Mouse (Mus musculus) intestine, embryonic 14.5 days (tissue): ENCODE data around the gene Eef1akmt3. TPM values are rescaled to one million over a fixed set of nuclear protein-coding genes. Genes with fewer than 3 reads are reported as not detected.

Experiments
- ATAC-seq: fragments of 200-750 bp; cut with Nextera tagmentation; replicated peaks from 2 replicates; pipeline ENCODE4 v1.8.0; 2017; ENCODE audit warnings: low read depth, moderate number of reproducible peaks, moderate TSS enrichment, moderate library complexity; ENCODE audit not compliant: low FRiP score, low TSS enrichment
- DNase-seq: peaks from one replicate; pipeline ENCODE4 v3.0.0-alpha.2; 2018; ENCODE audit warnings: low spot score
- H3K27ac ChIP-seq: fragments of 300-500 bp; sonication (generic); 2 replicates; pipeline ENCODE4 v1.5.1; 2014; ENCODE audit warnings: low read depth, mild to moderate bottlenecking, control low read depth
- H3K27me3 ChIP-seq: fragments of 300-500 bp; sonication (generic); replicated peaks from 2 replicates; pipeline ENCODE4 v1.6.1; 2014; ENCODE audit warnings: low read length, control low read depth; ENCODE audit not compliant: control insufficient read depth, insufficient read depth
- H3K36me3 ChIP-seq: fragments of 300-500 bp; sonication (generic); 2 replicates; pipeline ENCODE4 v1.6.1; 2014; ENCODE audit warnings: low read length, control low read depth; ENCODE audit not compliant: control insufficient read depth, insufficient read depth
- H3K4me1 ChIP-seq: fragments of 300-500 bp; sonication (generic); replicated peaks from 2 replicates; pipeline ENCODE4 v1.6.1; 2014; ENCODE audit warnings: low read length, control low read depth, mixed read lengths; ENCODE audit not compliant: control insufficient read depth, insufficient read depth
- H3K4me2 ChIP-seq: fragments of 300-500 bp; sonication (generic); 2 replicates; pipeline ENCODE4 v1.6.1; 2014; ENCODE audit warnings: low read length
- H3K4me3 ChIP-seq: fragments of 300-500 bp; sonication (generic); 2 replicates; pipeline ENCODE4 v1.5.1; 2014; ENCODE audit warnings: low read depth, low read length, control low read depth, mixed read lengths
- H3K9ac ChIP-seq: fragments of 300-500 bp; sonication (generic); 2 replicates; pipeline ENCODE4 v1.6.1; 2014; ENCODE audit warnings: mild to moderate bottlenecking, low read length
- H3K9me3 ChIP-seq: fragments of 300-500 bp; sonication (generic); 2 replicates; pipeline ENCODE4 v1.6.1; 2016; ENCODE audit warnings: low read length, control low read depth; ENCODE audit not compliant: control insufficient read depth
- WGBS: fragments of 180-500 bp; shearing (Covaris S2); extraction: QIAGEN DNeasy Blood & Tissue Kit; methylation state at CpG from one replicate; pipeline ENCODE4 v1.1.7; 2014; 5-methylcytosine and 5-hydroxymethylcytosine counted together
- polyA plus RNA-seq: library from polyadenylated mRNA; unstranded; fragments of >200 nt; fragmentation: Nextera tagmentation; extraction: Ambion mirVana; gene quantifications from 2 replicates; pipeline ENCODE4 v1.2.1, GENCODE M21; 2014

Eef1akmt3 gene
- polyA plus RNA-seq, 1 experiment from 2014 or later, result 0.50 TPM

- DNase-seq (no peak), ATAC-seq (no peak)
- no peak overlapping the region for H3K27ac ChIP-seq
- peak overlapping the region; percentile 50 for H3K4me2 ChIP-seq
- peak overlapping the region; percentile 17 for H3K4me3 ChIP-seq
- H3K36me3 ChIP-seq, result no peaks in the 10 kb centered on the region
- H3K9me3 ChIP-seq, result no peaks in the 10 kb centered on the region
- H3K4me1 ChIP-seq, result peaks cover 27% of the 10 kb centered on the region
- H3K27me3 ChIP-seq, result peaks cover 80% of the 10 kb centered on the region
- 3% methylated on average over 48 of the region's 48 CpGs for WGBS
- peak overlapping the region; percentile 14; the same call in 1 of the 2 replicates for H3K9ac ChIP-seq
Measured at GRCm38 (mm10) chr10:127080901-127081780, 39.8 kb upstream of the Eef1akmt3 start.

- Histone ChIP-seq H3K9ac (peak overlapping the region; percentile 33), H3K9me3 (no peaks in the 10 kb centered on the region), H3K27ac (no peak overlapping the region), H3K27me3 (peaks cover 89% of the 10 kb centered on the region), H3K4me3 (peak overlapping the region; percentile 42), H3K36me3 (no peaks in the 10 kb centered on the region), H3K4me1 (peaks cover 27% of the 10 kb centered on the region), H3K4me2 (peak overlapping the region; percentile 92)
- 3% methylated on average over 63 of the region's 70 CpGs for WGBS
- DNase-seq, result peak; percentile 68
- no peak; the same call in 1 of the 2 replicates for ATAC-seq
Measured at GRCm38 (mm10) chr10:127079665-127080391, 38.5 kb upstream of the Eef1akmt3 start.

- ATAC-seq (peak; percentile 36; the same call in 1 of the 2 replicates), DNase-seq (peak; percentile 80)
- WGBS, result under 1% methylated on average over 42 of the region's 49 CpGs
- Histone ChIP-seq H3K4me2 (peak overlapping the region; percentile 92), H3K4me3 (peak overlapping the region; percentile 42), H3K4me1 (peaks cover 27% of the 10 kb centered on the region), H3K27me3 (peaks cover 87% of the 10 kb centered on the region), H3K36me3 (no peaks in the 10 kb centered on the region), H3K9me3 (no peaks in the 10 kb centered on the region), H3K27ac (no peak overlapping the region), H3K9ac (peak overlapping the region; percentile 33)
Measured at GRCm38 (mm10) chr10:127078677-127079575, 37.6 kb upstream of the Eef1akmt3 start.

DNA sequence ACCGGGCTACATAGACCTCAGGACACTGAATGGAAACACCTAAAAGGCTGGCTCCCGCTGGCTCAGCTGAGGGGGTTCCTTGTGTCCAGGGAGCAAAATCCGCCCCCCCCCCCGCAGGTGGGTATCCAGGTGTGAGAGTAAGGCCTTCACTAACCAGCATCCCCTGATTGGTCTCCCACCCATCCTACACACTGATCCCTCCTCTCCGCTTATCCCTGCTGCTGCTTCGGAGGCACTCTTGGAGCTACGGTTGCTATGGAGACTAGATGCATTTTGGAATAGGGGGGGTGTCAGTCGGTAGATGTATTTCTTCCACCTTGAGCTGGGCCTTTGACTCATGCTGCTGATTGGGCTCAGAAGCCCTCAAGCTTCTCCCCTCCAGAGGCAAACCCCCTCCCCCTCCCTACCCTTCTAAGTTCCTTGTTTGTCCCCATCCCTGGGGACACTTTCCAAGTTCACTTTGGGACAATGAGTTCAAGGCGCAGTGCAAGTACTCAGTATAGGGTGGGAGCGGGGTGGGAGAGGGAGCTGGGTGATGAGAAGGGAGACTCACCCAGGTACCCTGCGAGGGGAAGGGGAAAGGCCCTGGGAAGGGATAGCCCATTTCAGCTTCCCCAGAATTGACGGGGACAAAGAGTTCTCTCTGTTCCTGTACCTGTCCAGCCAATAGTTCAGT is 36.8 kb upstream of the Eef1akmt3 start:
- no peak overlapping the region for H3K9ac ChIP-seq
- no peak overlapping the region for H3K27ac ChIP-seq
- DNase-seq (no peak), ATAC-seq (no peak)
- peak overlapping the region; percentile 42; the same call in 1 of the 2 replicates for H3K4me3 ChIP-seq
- H3K4me2 ChIP-seq, result peak overlapping the region; percentile 92
- WGBS, result 5% methylated on average over 12 of the region's 12 CpGs
- no peaks in the 10 kb centered on the region for H3K9me3 ChIP-seq
- H3K36me3 ChIP-seq, result no peaks in the 10 kb centered on the region
- peaks cover 79% of the 10 kb centered on the region for H3K27me3 ChIP-seq
- H3K4me1 ChIP-seq, result peaks cover 27% of the 10 kb centered on the region

DNA sequence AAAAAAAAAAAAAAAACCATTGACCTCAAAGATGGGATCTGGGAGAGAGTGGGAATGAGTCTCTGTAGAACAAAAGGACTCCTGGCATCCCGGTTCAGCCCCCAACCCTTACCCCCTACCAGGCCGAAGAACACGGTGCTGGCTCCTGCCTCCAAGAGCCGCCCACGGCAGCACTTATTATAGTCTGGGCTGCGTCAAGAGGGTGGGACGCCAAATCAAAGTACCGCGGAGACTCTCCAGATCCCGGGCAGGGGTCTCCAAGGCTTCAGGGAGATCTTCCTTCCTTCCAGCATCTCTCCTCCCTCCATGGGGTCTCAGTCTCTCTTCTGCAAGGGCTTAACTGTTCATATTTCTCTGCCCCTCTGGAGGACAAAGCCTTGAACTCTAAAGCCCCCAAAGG is 36.2 kb upstream of the Eef1akmt3 start:
- peaks cover 27% of the 10 kb centered on the region for H3K4me1 ChIP-seq
- WGBS, result 0% methylated on average over 10 of the region's 10 CpGs
- no peak overlapping the region for H3K4me2 ChIP-seq
- H3K4me3 ChIP-seq, result no peak overlapping the region
- no peaks in the 10 kb centered on the region for H3K36me3 ChIP-seq
- no peaks in the 10 kb centered on the region for H3K9me3 ChIP-seq
- peaks cover 73% of the 10 kb centered on the region for H3K27me3 ChIP-seq
- no peak overlapping the region for H3K9ac ChIP-seq
- ATAC-seq, result no peak
- no peak overlapping the region for H3K27ac ChIP-seq
- DNase-seq, result no peak

DNA sequence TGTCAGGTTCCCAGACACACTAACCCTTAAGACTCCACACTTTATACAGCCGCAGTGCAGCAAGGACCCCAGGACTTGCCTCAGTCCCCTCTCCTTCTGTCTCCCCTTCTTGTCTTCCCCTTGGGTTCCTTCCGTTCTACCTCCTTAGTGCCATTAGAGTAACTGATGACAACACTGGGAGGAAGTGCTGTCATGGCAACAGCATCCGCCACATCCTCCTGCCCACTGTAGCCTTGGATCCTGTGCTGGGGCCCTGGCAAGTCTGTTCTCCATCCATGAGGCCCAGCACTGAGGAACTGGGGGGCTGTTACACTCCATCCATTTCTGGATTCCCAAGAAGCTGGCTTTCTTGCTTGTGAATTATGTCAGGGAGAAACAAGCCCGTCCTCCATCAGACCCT is 34.8 kb upstream of the Eef1akmt3 start:
- Histone ChIP-seq H3K4me1 (peaks cover 19% of the 10 kb centered on the region), H3K9ac (no peak overlapping the region), H3K9me3 (no peaks in the 10 kb centered on the region), H3K27ac (no peak overlapping the region), H3K36me3 (no peaks in the 10 kb centered on the region), H3K27me3 (peaks cover 58% of the 10 kb centered on the region), H3K4me2 (no peak overlapping the region), H3K4me3 (no peak overlapping the region)
- no peak for ATAC-seq
- DNase-seq, result no peak
- 33% methylated on average over 4 of the region's 4 CpGs for WGBS

DNA sequence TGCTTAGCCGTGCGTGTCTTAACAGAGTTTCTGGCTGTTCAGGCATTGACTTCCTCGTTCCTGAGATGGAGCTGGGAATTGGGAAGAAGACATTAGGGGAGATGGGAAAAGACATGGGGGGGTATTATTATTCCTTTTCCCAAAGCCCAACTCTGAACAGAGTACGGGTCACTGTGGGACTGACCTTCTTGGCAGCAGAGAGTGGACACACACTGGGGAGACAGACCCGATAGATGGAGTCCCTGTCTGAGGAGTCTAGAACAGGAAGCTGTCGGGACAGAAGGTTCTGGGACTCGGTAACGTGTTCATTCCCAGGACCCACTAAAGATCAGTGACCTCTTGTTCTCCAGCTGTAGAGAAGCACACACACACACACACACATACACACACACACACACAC is 34.3 kb upstream of the Eef1akmt3 start:
- WGBS, result 73% methylated on average over 8 of the region's 8 CpGs
- Histone ChIP-seq H3K9me3 (no peaks in the 10 kb centered on the region), H3K4me3 (no peak overlapping the region), H3K4me1 (peaks cover 17% of the 10 kb centered on the region), H3K36me3 (no peaks in the 10 kb centered on the region), H3K27me3 (peaks cover 54% of the 10 kb centered on the region), H3K9ac (no peak overlapping the region), H3K4me2 (no peak overlapping the region), H3K27ac (no peak overlapping the region)
- ATAC-seq (no peak), DNase-seq (no peak)

GRCm38 (mm10) chr10:127075080-127075479 is 33.8 kb upstream of the Eef1akmt3 start, which contains the start of gene Agap2:
TSS of gene Agap2 (plus strand) at chr10:127075284.
- Histone ChIP-seq H3K27me3 (peaks cover 48% of the 10 kb centered on the region), H3K4me3 (no peak within 1 kb of the TSS), H3K36me3 (no peaks in the 10 kb centered on the region), H3K27ac (no peak within 1 kb of the TSS), H3K9ac (no peak within 1 kb of the TSS), H3K4me2 (no peak within 1 kb of the TSS), H3K4me1 (peaks cover 15% of the 10 kb centered on the region), H3K9me3 (no peaks in the 10 kb centered on the region)
- ATAC-seq (no peak), DNase-seq (no peak)
- WGBS, result 60% methylated on average over 9 of the region's 9 CpGs
